Mouse (Mus musculus): ENCODE data around the gene Phka2. TPM values are rescaled to one million over a fixed set of nuclear protein-coding genes. Genes with fewer than 3 reads are reported as not detected.

The Phka2 gene
- polyA plus RNA-seq (2015; fragmentation: Nextera tagmentation; extraction: Ambion mirVana): 9.8 and 11.2 TPM in 2 replicates

- H3K36me3 ChIP-seq: no peaks in the 10 kb centered on the region
- peak within 1 kb of the TSS; percentile 59 for H3K4me3 ChIP-seq (replicated peaks)
- H3K27ac ChIP-seq (replicated peaks): peak within 1 kb of the TSS; percentile 85
- peak within 1 kb of the TSS; percentile 61 for H3K4me2 ChIP-seq
- peaks cover 6% of the 10 kb centered on the region for H3K4me1 ChIP-seq
- 18% methylated on average over 60 of the region's 61 CpGs for WGBS
- H3K27me3 ChIP-seq (replicated peaks): peaks cover 3% of the 10 kb centered on the region; the same call in 1 of the 2 replicates
- H3K9ac ChIP-seq (replicated peaks): peak within 1 kb of the TSS; percentile 55
- ATAC-seq (ENCODE audit: low FRiP score): peak; percentile 99
- H3K9me3 ChIP-seq (replicated peaks): no peaks in the 10 kb centered on the region
Observed at GRCm38 (mm10) chrX:160502048-160503041, at the start of gene Phka2. Gene Phka2 (plus strand): TSS chrX:160502166.

GRCm38 (mm10) chrX:160455686-160456085 is 46.3 kb upstream of the Phka2 start:
- H3K9ac ChIP-seq (replicated peaks): no peak overlapping the region
- no peaks in the 10 kb centered on the region for H3K9me3 ChIP-seq (replicated peaks)
- no peak overlapping the region for H3K27ac ChIP-seq (replicated peaks)
- no peak overlapping the region for H3K4me2 ChIP-seq
- WGBS: 69% methylated on average over 5 of the region's 5 CpGs
- H3K4me3 ChIP-seq (replicated peaks): no peak overlapping the region
- no peaks in the 10 kb centered on the region for H3K36me3 ChIP-seq
- 0 out of 2 replicates have a peak, but pooled peaks cover 3% of the 10 kb centered on the region for H3K27me3 ChIP-seq (replicated peaks)
- no peak for ATAC-seq (ENCODE audit: low FRiP score)
- no peaks in the 10 kb centered on the region for H3K4me1 ChIP-seq

GRCm38 (mm10) chrX:160471257-160471786 is 30.6 kb upstream of the Phka2 start:
- WGBS: 66% methylated on average over 3 of the region's 3 CpGs

GRCm38 (mm10) chrX:160489784-160490183 is 12.2 kb upstream of the Phka2 start:
- whole genome bisulfite sequencing: 88% methylated on average over 2 of the region's 2 CpGs
- H3K27me3 ChIP-seq (replicated peaks): peaks cover 12% of the 10 kb centered on the region; the same call in 1 of the 2 replicates
- no peak overlapping the region for H3K4me3 ChIP-seq (replicated peaks)
- no peaks in the 10 kb centered on the region for H3K9me3 ChIP-seq (replicated peaks)
- no peaks in the 10 kb centered on the region for H3K36me3 ChIP-seq
- no peak overlapping the region for H3K9ac ChIP-seq (replicated peaks)
- H3K4me2 ChIP-seq: no peak overlapping the region
- no peaks in the 10 kb centered on the region for H3K4me1 ChIP-seq
- H3K27ac ChIP-seq (replicated peaks): no peak overlapping the region
- ATAC-seq (ENCODE audit: low FRiP score): no peak

More at GRCm38 (mm10) chrX:160471257-160471786, 30.6 kb upstream of the Phka2 start:
- Histone ChIP-seq H3K4me1 (no peaks in the 10 kb centered on the region), H3K27me3 (replicated peaks) (no peaks in the 10 kb centered on the region), H3K4me2 (no peak overlapping the region), H3K36me3 (no peaks in the 10 kb centered on the region), H3K9me3 (replicated peaks) (no peaks in the 10 kb centered on the region), H3K27ac (replicated peaks) (no peak overlapping the region), H3K9ac (replicated peaks) (no peak overlapping the region), H3K4me3 (replicated peaks) (no peak overlapping the region)
- no peak for ATAC-seq (ENCODE audit: low FRiP score)

- H3K4me3 ChIP-seq (replicated peaks): no peak overlapping the region
- H3K9ac ChIP-seq (replicated peaks): no peak overlapping the region
- no peak overlapping the region for H3K27ac ChIP-seq (replicated peaks)
- no peak overlapping the region for H3K4me2 ChIP-seq
- ATAC-seq (ENCODE audit: low FRiP score): no peak
- no peaks in the 10 kb centered on the region for H3K9me3 ChIP-seq (replicated peaks)
- no peaks in the 10 kb centered on the region for H3K36me3 ChIP-seq
- 61% methylated on average over 3 of the region's 3 CpGs for WGBS
- peaks cover 11% of the 10 kb centered on the region; the same call in 1 of the 2 replicates for H3K27me3 ChIP-seq (replicated peaks)
- no peaks in the 10 kb centered on the region for H3K4me1 ChIP-seq
Observed at GRCm38 (mm10) chrX:160494333-160494732, 7.6 kb upstream of the Phka2 start.

- Histone ChIP-seq H3K4me2 (no peak overlapping the region), H3K9ac (replicated peaks) (no peak overlapping the region), H3K9me3 (replicated peaks) (no peaks in the 10 kb centered on the region), H3K27ac (replicated peaks) (no peak overlapping the region), H3K4me1 (no peaks in the 10 kb centered on the region), H3K36me3 (no peaks in the 10 kb centered on the region), H3K4me3 (replicated peaks) (no peak overlapping the region), H3K27me3 (replicated peaks) (peaks cover 11% of the 10 kb centered on the region; the same call in 1 of the 2 replicates)
- ATAC-seq (ENCODE audit: low FRiP score): no peak
- WGBS: 76% methylated on average over 6 of the region's 6 CpGs
Observed at GRCm38 (mm10) chrX:160494921-160495320, 7.0 kb upstream of the Phka2 start.

GRCm38 (mm10) chrX:160496473-160496872 is 5.5 kb upstream of the Phka2 start:
- ATAC-seq (ENCODE audit: low FRiP score): no peak
- Histone ChIP-seq H3K4me3 (replicated peaks) (no peak overlapping the region), H3K4me2 (no peak overlapping the region), H3K27ac (replicated peaks) (no peak overlapping the region), H3K9me3 (replicated peaks) (no peaks in the 10 kb centered on the region), H3K9ac (replicated peaks) (no peak overlapping the region), H3K36me3 (no peaks in the 10 kb centered on the region), H3K27me3 (replicated peaks) (peaks cover 7% of the 10 kb centered on the region; the same call in 1 of the 2 replicates), H3K4me1 (no peaks in the 10 kb centered on the region)
- 76% methylated on average over 5 of the region's 5 CpGs for WGBS

- Histone ChIP-seq H3K27me3 (replicated peaks) (peaks cover 3% of the 10 kb centered on the region; the same call in 1 of the 2 replicates), H3K4me3 (replicated peaks) (no peak overlapping the region), H3K4me1 (peaks cover 6% of the 10 kb centered on the region), H3K27ac (replicated peaks) (no peak overlapping the region), H3K9me3 (replicated peaks) (no peaks in the 10 kb centered on the region), H3K9ac (replicated peaks) (no peak overlapping the region), H3K4me2 (no peak overlapping the region), H3K36me3 (no peaks in the 10 kb centered on the region)
- no peak for ATAC-seq (ENCODE audit: low FRiP score)
- 93% methylated on average over 3 of the region's 3 CpGs for WGBS
Observed at GRCm38 (mm10) chrX:160501095-160501494, 871 bp upstream of the Phka2 start.

GRCm38 (mm10) chrX:160501687-160502047 is 299 bp upstream of the Phka2 start:
- peak; percentile 74 for ATAC-seq (ENCODE audit: low FRiP score)
- Histone ChIP-seq H3K27me3 (replicated peaks) (peaks cover 3% of the 10 kb centered on the region; the same call in 1 of the 2 replicates), H3K36me3 (no peaks in the 10 kb centered on the region), H3K27ac (replicated peaks) (peak overlapping the region; percentile 85; the same call in 1 of the 2 replicates), H3K9ac (replicated peaks) (peak overlapping the region; percentile 55), H3K9me3 (replicated peaks) (no peaks in the 10 kb centered on the region), H3K4me1 (peaks cover 6% of the 10 kb centered on the region), H3K4me2 (peak overlapping the region; percentile 55), H3K4me3 (replicated peaks) (peak overlapping the region; percentile 59)
- 18% methylated on average over 12 of the region's 12 CpGs for WGBS

GRCm38 (mm10) chrX:160509046-160509445 is 7.1 kb downstream of the Phka2 start:
- Histone ChIP-seq H3K27ac (replicated peaks) (no peak overlapping the region), H3K4me2 (no peak overlapping the region), H3K4me3 (replicated peaks) (no peak overlapping the region), H3K9ac (replicated peaks) (no peak overlapping the region), H3K9me3 (replicated peaks) (no peaks in the 10 kb centered on the region), H3K27me3 (replicated peaks) (peaks cover 6% of the 10 kb centered on the region; the same call in 1 of the 2 replicates), H3K4me1 (no peaks in the 10 kb centered on the region), H3K36me3 (no peaks in the 10 kb centered on the region)
- ATAC-seq (ENCODE audit: low FRiP score): no peak
- WGBS: 80% methylated on average over 1 of the region's 1 CpGs

- Histone ChIP-seq H3K4me2 (no peak overlapping the region), H3K27me3 (replicated peaks) (peaks cover 6% of the 10 kb centered on the region; the same call in 1 of the 2 replicates), H3K27ac (replicated peaks) (no peak overlapping the region), H3K36me3 (no peaks in the 10 kb centered on the region), H3K4me3 (replicated peaks) (no peak overlapping the region), H3K9ac (replicated peaks) (no peak overlapping the region), H3K4me1 (no peaks in the 10 kb centered on the region), H3K9me3 (replicated peaks) (no peaks in the 10 kb centered on the region)
- ATAC-seq (ENCODE audit: low FRiP score): no peak
- 78% methylated on average over 2 of the region's 2 CpGs for WGBS
Observed at GRCm38 (mm10) chrX:160510197-160510596, 8.2 kb downstream of the Phka2 start.
